Mouse (Mus musculus): ENCODE data around the gene Mup11. TPM values are rescaled to one million over a fixed set of nuclear protein-coding genes. Genes with fewer than 3 reads are reported as not detected.

Mup11 gene
- 4.4 TPM for polyA plus RNA-seq (2017; shearing (Covaris generic))

DNA sequence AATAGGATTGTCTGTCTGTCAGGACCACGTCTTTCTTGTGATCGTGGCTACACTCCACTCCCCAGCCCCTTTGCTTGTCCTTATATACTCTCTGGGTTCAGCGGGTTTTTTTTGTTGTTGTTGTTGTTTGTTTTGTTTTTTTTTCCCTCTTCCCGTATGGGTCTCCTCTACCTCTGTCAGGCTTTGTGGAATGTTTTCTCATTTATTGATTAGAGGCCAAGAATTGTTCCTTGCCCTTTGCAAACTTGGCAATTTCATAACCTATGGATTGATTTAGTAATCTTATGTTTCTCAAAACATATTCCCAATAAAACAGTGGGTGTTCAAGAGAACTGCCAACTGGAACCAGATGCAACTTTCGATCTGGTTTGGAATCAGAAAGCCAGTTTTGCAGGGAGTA lies at the start of gene Mup11:
Gene Mup11, minus strand, starts transcription at position 101 of the 400 bp plus-strand sequence.

Other genes starting within 250 kb of the Mup11 start
- gene Mup9, start 240.5 kb downstream of the Mup11 start, polyA plus RNA-seq (2017; shearing (Covaris generic)), result not detected
- gene Mup1, start 160.5 kb downstream of the Mup11 start, polyA plus RNA-seq (2017; shearing (Covaris generic)), result 0.74 TPM
- not detected for gene Mup10, start 80.2 kb downstream of the Mup11 start, polyA plus RNA-seq (2017; shearing (Covaris generic))
- gene Mup12, start 78.9 kb upstream of the Mup11 start, polyA plus RNA-seq (2017; shearing (Covaris generic)), result not detected
- not detected for gene Mup22, start 159.1 kb upstream of the Mup11 start, polyA plus RNA-seq (2017; shearing (Covaris generic))